Mouse (Mus musculus) liver, embryonic 11.5 days (tissue): Measurements from ENCODE around the gene Rhoc. TPM values are rescaled to one million over a fixed set of nuclear protein-coding genes. Genes with fewer than 3 reads are reported as not detected.

Experiments
- ATAC-seq: fragments of 200-750 bp; cut with Nextera tagmentation; replicated peaks from 2 replicates; pipeline ENCODE4 v1.8.0; 2017; ENCODE audit warnings: moderate number of reproducible peaks, mild to moderate bottlenecking, moderate TSS enrichment, moderate library complexity; ENCODE audit not compliant: low FRiP score
- DNase-seq: peaks from one replicate; pipeline ENCODE4 v3.0.0-alpha.2; 2017; ENCODE audit warnings: low spot score
- H3K27ac ChIP-seq: fragments of 300-500 bp; sonication (generic); 2 replicates; pipeline ENCODE4 v1.5.1; 2014; ENCODE audit warnings: mild to moderate bottlenecking, low read depth, low read length, control low read depth
- H3K27me3 ChIP-seq: fragments of 300-500 bp; sonication (generic); replicated peaks from 2 replicates; pipeline ENCODE4 v1.6.1; 2014; ENCODE audit warnings: low read length, mixed read lengths; ENCODE audit not compliant: control insufficient read depth, insufficient read depth
- H3K36me3 ChIP-seq: fragments of 300-500 bp; sonication (generic); 2 replicates; pipeline ENCODE4 v1.6.1; 2014; ENCODE audit warnings: mild to moderate bottlenecking, low read length, moderate library complexity, mixed read lengths; ENCODE audit not compliant: control insufficient read depth, insufficient read depth
- H3K4me1 ChIP-seq: fragments of 300-500 bp; sonication (generic); replicated peaks from 2 replicates; pipeline ENCODE4 v1.6.1; 2014; ENCODE audit warnings: low read length, mixed read lengths; ENCODE audit not compliant: control insufficient read depth, insufficient read depth
- H3K4me2 ChIP-seq: fragments of 300-500 bp; sonication (generic); 2 replicates; pipeline ENCODE4 v1.6.1; 2014; ENCODE audit warnings: mild to moderate bottlenecking, control low read depth, moderate library complexity
- H3K4me3 ChIP-seq: fragments of 300-500 bp; sonication (generic); 2 replicates; pipeline ENCODE4 v1.5.1; 2014; ENCODE audit warnings: low read depth, low read length, control low read depth
- H3K9ac ChIP-seq: fragments of 300-500 bp; sonication (generic); 2 replicates; pipeline ENCODE4 v1.6.1; 2014; ENCODE audit warnings: low read depth, low read length, control low read depth
- H3K9me3 ChIP-seq: fragments of 300-500 bp; sonication (generic); 2 replicates; pipeline ENCODE4 v1.6.1; 2016; ENCODE audit warnings: low read length, inconsistent platforms, mixed read lengths; ENCODE audit not compliant: control insufficient read depth
- WGBS: fragments of 180-500 bp; shearing (Covaris S2); extraction: QIAGEN DNeasy Blood & Tissue Kit; methylation state at CpG from one replicate; pipeline ENCODE4 v1.1.7; 2014; 5-methylcytosine and 5-hydroxymethylcytosine counted together
- polyA plus RNA-seq: library from polyadenylated mRNA; unstranded; fragments of >200 nt; fragmentation: Nextera tagmentation; extraction: Ambion mirVana; gene quantifications from 2 replicates; pipeline ENCODE4 v1.2.1, GENCODE M21; 2014

Rhoc gene
- polyA plus RNA-seq, 1 experiment from 2014 or later: 64.9 TPM

- Histone ChIP-seq H3K27me3 (peaks cover 82% of the 10 kb centered on the region), H3K9me3 (no peaks in the 10 kb centered on the region), H3K4me1 (peaks cover 10% of the 10 kb centered on the region), H3K4me2 (peak within 1 kb of the TSS; percentile 99), H3K27ac (no peak within 1 kb of the TSS), H3K9ac (peak within 1 kb of the TSS; percentile 44), H3K4me3 (peak within 1 kb of the TSS; percentile 63), H3K36me3 (no peaks in the 10 kb centered on the region)
- under 1% methylated on average over 56 of the region's 56 CpGs for WGBS
- peak; percentile 67 for DNase-seq
- ATAC-seq: peak; percentile 76
Measured at GRCm38 (mm10) chr3:104780561-104781420, 7.4 kb upstream of the Rhoc start, which contains the start of gene Ppm1j. Gene Ppm1j, plus strand, starts transcription at chr3:104781056.

- Histone ChIP-seq H3K9ac (peak within 1 kb of the TSS; percentile 44), H3K4me2 (peak within 1 kb of the TSS; percentile 99), H3K27ac (no peak within 1 kb of the TSS), H3K4me3 (peak within 1 kb of the TSS; percentile 63), H3K27me3 (peaks cover 75% of the 10 kb centered on the region), H3K4me1 (peaks cover 10% of the 10 kb centered on the region), H3K36me3 (no peaks in the 10 kb centered on the region), H3K9me3 (no peaks in the 10 kb centered on the region)
- ATAC-seq (no peak), DNase-seq (peak; percentile 46)
- WGBS: 0% methylated on average over 26 of the region's 26 CpGs
Measured at GRCm38 (mm10) chr3:104781471-104781903, 6.7 kb upstream of the Rhoc start, which contains the start of gene Fam19a3. Gene Fam19a3, minus strand, starts transcription at chr3:104781840.

- WGBS: 19% methylated on average over 12 of the region's 12 CpGs
Measured at GRCm38 (mm10) chr3:104782061-104782681, 6.0 kb upstream of the Rhoc start.

GRCm38 (mm10) chr3:104783971-104784500, 4.1 kb upstream of the Rhoc start:
- H3K27ac ChIP-seq: no peak overlapping the region
- peaks cover 50% of the 10 kb centered on the region for H3K27me3 ChIP-seq
- H3K4me2 ChIP-seq: 0 out of 2 replicates have a peak overlapping the region, but pooled peaks have one; percentile 2

More at GRCm38 (mm10) chr3:104782061-104782681, 6.0 kb upstream of the Rhoc start:
- Histone ChIP-seq H3K27me3 (peaks cover 68% of the 10 kb centered on the region), H3K9ac (no peak overlapping the region), H3K4me2 (peak overlapping the region; percentile 99), H3K27ac (no peak overlapping the region), H3K4me3 (peak overlapping the region; percentile 63; the same call in 1 of the 2 replicates), H3K4me1 (peaks cover 10% of the 10 kb centered on the region), H3K36me3 (no peaks in the 10 kb centered on the region), H3K9me3 (no peaks in the 10 kb centered on the region)
- peak; percentile 28 for DNase-seq
- no peak for ATAC-seq

GRCm38 (mm10) chr3:104785284-104785683, 2.9 kb upstream of the Rhoc start:
- no peak for DNase-seq
- Histone ChIP-seq H3K4me3 (no peak overlapping the region), H3K27ac (no peak overlapping the region), H3K4me2 (no peak overlapping the region), H3K9me3 (no peaks in the 10 kb centered on the region), H3K27me3 (peaks cover 43% of the 10 kb centered on the region), H3K4me1 (peaks cover 15% of the 10 kb centered on the region), H3K9ac (no peak overlapping the region), H3K36me3 (no peaks in the 10 kb centered on the region)
- 84% methylated on average over 6 of the region's 6 CpGs for WGBS
- ATAC-seq: no peak

More at GRCm38 (mm10) chr3:104783971-104784500, 4.1 kb upstream of the Rhoc start:
- peaks cover 10% of the 10 kb centered on the region for H3K4me1 ChIP-seq
- no peaks in the 10 kb centered on the region for H3K9me3 ChIP-seq
- no peaks in the 10 kb centered on the region for H3K36me3 ChIP-seq
- no peak overlapping the region for H3K9ac ChIP-seq
- WGBS: 18% methylated on average over 14 of the region's 14 CpGs
- no peak for ATAC-seq
- no peak overlapping the region for H3K4me3 ChIP-seq
- DNase-seq: no peak

GRCm38 (mm10) chr3:104788561-104789311, 561 bp downstream of the Rhoc start:
- H3K27ac ChIP-seq: peak overlapping the region; percentile 6
- H3K4me2 ChIP-seq: peak overlapping the region; percentile 85
- WGBS: under 1% methylated on average over 47 of the region's 52 CpGs
- peak overlapping the region; percentile 55 for H3K4me3 ChIP-seq
- peak overlapping the region; percentile 66 for H3K9ac ChIP-seq
- peaks cover 24% of the 10 kb centered on the region for H3K4me1 ChIP-seq
- 0 out of 2 replicates have a peak, but pooled peaks cover 2% of the 10 kb centered on the region for H3K36me3 ChIP-seq
- peak; percentile 79 for ATAC-seq
- DNase-seq: peak; percentile 80
- peaks cover 8% of the 10 kb centered on the region for H3K27me3 ChIP-seq
- no peaks in the 10 kb centered on the region for H3K9me3 ChIP-seq

GRCm38 (mm10) chr3:104789312-104789605, 1.1 kb downstream of the Rhoc start:
- DNase-seq: peak; percentile 67
- WGBS: 12% methylated on average over 10 of the region's 10 CpGs
- H3K27me3 ChIP-seq: peaks cover 6% of the 10 kb centered on the region; the same call in 1 of the 2 replicates

GRCm38 (mm10) chr3:104789822-104790221, 1.6 kb downstream of the Rhoc start:
- Histone ChIP-seq H3K4me3 (peak overlapping the region; percentile 55), H3K9me3 (no peaks in the 10 kb centered on the region), H3K36me3 (0 out of 2 replicates have a peak, but pooled peaks cover 2% of the 10 kb centered on the region), H3K4me1 (peaks cover 33% of the 10 kb centered on the region), H3K27me3 (peaks cover 6% of the 10 kb centered on the region; the same call in 1 of the 2 replicates), H3K27ac (no peak overlapping the region; the same call in 1 of the 2 replicates), H3K4me2 (peak overlapping the region; percentile 85), H3K9ac (peak overlapping the region; percentile 66)
- DNase-seq (peak; percentile 37), ATAC-seq (no peak)
- WGBS: 51% methylated on average over 13 of the region's 13 CpGs

More at GRCm38 (mm10) chr3:104789312-104789605, 1.1 kb downstream of the Rhoc start:
- ATAC-seq: peak; percentile 4; the same call in 1 of the 2 replicates
- Histone ChIP-seq H3K4me1 (peaks cover 29% of the 10 kb centered on the region), H3K9ac (peak overlapping the region; percentile 66), H3K27ac (peak overlapping the region; percentile 6; the same call in 1 of the 2 replicates), H3K36me3 (0 out of 2 replicates have a peak, but pooled peaks cover 2% of the 10 kb centered on the region), H3K4me2 (peak overlapping the region; percentile 85), H3K9me3 (no peaks in the 10 kb centered on the region), H3K4me3 (peak overlapping the region; percentile 55)
